Mouse (Mus musculus) liver, adult 2 months (tissue): Measurements from ENCODE around the gene Plcb4.

ENCODE experiments used
- CTCF ChIP-seq: fragments of 200-500 bp; IDR thresholded peaks from 2 replicates; pipeline ENCODE4 v1.5.1; 2011; ENCODE audit warnings: low read depth, low read length, control low read depth
- POLR2A ChIP-seq: fragments of 200-500 bp; IDR thresholded peaks from 2 replicates; pipeline ENCODE4 v1.6.1; 2011; ENCODE audit warnings: low read length, control low read depth; ENCODE audit not compliant: insufficient read depth; ENCODE audit errors: extremely low read depth

DNA sequence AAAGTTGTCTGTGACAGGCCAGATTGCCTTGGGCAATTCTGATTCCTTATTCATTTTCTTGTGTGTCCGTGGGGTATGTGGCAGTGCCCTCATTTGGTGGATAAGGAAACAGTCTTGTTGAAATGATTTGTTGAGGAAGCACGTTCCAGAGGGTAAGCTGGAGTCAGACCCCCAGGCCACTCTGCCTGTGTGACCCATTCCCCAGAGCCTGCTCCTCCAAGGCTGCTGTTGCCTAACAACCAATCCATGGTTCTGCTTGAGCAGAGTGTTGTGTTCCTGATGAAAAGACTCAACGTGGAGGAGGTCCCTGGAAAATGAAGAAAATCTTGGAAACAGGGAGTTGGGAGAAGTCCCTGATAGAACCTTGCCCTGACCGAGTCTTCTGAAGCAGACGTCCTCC, 18.8 kb downstream of the Plcb4 start:
- no peak for TF ChIP-seq CTCF
- TF ChIP-seq POLR2A = no peak
